Mouse (Mus musculus) naive thymus-derived CD4-positive, alpha-beta T cell, adult 5 months (primary cell): ENCODE results near the gene Aamp. TPM values are rescaled to one million over a fixed set of nuclear protein-coding genes. Genes with fewer than 3 reads are reported as not detected.

Experiments used
- polyA plus RNA-seq: library from polyadenylated mRNA; unstranded; fragments of 100-300 nt; shearing (Covaris generic); gene quantifications from one replicate; pipeline ENCODE4 v1.2.1, GENCODE M21; 2017

The Aamp gene
- 296 TPM for polyA plus RNA-seq

GRCm38 (mm10) chr1:74284543-74285160 is at the start of gene Aamp, which contains the start of gene Pnkd:
Aamp (minus strand) TSS chr1:74284738.
Pnkd (plus strand) TSS chr1:74284930.

GRCm38 (mm10) chr1:74305522-74305921 is 21.0 kb upstream of the Aamp start, which contains the start of gene Tmbim1:
Tmbim1 (minus strand) TSS chr1:74305622.

GRCm38 (mm10) chr1:74278538-74278937 is 6.0 kb downstream of the Aamp start, which contains the start of gene Gpbar1:
Gpbar1 (plus strand) TSS chr1:74278550.

GRCm38 (mm10) chr1:74235938-74236589 is 48.5 kb downstream of the Aamp start, which contains the start of gene Arpc2:
Arpc2 (plus strand) TSS chr1:74236084.

Other genes with a start within 250 kb of the Aamp start
- 3.1 TPM for gene Tns1, start 160.3 kb downstream of the Aamp start, polyA plus RNA-seq
- 0.32 TPM for gene Rufy4, start 159.2 kb downstream of the Aamp start, polyA plus RNA-seq
- gene Cxcr2, start 130.7 kb downstream of the Aamp start, polyA plus RNA-seq = 0.19 TPM
- 1.7 TPM for gene Cxcr1, start 90.1 kb downstream of the Aamp start, polyA plus RNA-seq
- gene Arpc2, start 48.7 kb downstream of the Aamp start, polyA plus RNA-seq = 901 TPM
- 1.1 TPM for gene Gpbar1, start 6.2 kb downstream of the Aamp start, polyA plus RNA-seq
- gene Pnkd, start 192 bp upstream of the Aamp start, polyA plus RNA-seq = 38.7 TPM
- 0.66 TPM for gene Tmbim1, start 20.9 kb upstream of the Aamp start, polyA plus RNA-seq
- not detected for gene Catip, start 77.4 kb upstream of the Aamp start, polyA plus RNA-seq
- gene Slc11a1, start 90.5 kb upstream of the Aamp start, polyA plus RNA-seq = not detected
- gene Ctdsp1, start 106.8 kb upstream of the Aamp start, polyA plus RNA-seq = 5.5 TPM
- 0.61 TPM for gene Vil1, start 124.6 kb upstream of the Aamp start, polyA plus RNA-seq
- gene Cnot9, start 221.3 kb upstream of the Aamp start, polyA plus RNA-seq = 24.0 TPM